10 mouse cellular contexts compared by ENCODE assay signal in the genomic region with DNA sequence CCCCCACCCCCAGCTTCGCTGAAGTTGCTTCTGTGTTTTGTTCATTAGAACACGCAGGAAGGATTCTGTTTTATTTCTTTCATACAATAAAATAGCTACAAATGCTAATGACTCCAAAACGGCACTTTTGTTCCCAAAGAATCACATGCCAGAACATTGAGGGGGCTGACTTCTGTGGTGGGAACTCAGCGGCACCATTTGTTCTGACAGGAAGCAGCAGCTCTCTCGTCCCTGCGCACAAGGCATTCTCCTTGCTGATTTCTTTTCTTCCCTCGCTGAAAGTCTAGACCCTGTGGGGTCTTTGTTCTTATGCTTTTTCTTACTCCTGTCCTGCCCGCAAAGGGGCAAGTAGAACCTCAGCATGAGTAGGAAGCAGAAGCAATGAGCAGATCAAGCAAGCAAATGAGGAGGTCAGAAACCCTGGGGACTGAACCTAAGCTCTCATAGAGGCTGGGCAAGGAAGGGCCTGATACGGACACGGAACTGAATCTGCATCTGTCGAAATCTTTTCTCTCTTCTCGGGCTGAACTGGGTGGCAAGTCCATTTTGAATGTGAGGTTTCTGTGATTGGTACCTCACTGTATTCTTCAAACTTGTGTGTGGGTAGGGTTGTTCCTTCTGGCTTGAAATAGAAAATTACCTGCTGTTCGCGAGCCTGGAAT.
DNase-seq lines count a peak whose midpoint lies in the region; ATAC-seq and TF ChIP-seq lines count a peak whose summit lies in the region.
"Had no signal": no experiment of that assay in that cellular context is flagged by ENCODE, and none has a peak within 500 bp of the region (broad histone marks: within the 10 kb centered on the region; RNA-seq: fewer than 3 reads in every experiment).

No protein-coding gene starts in this region.

- no peak overlapping the region for H3K4me2 ChIP-seq in heart, embryonic 12.5 days
- H3K4me2 ChIP-seq: stomach, embryonic 15.5 days had no signal

- H3K9me3 ChIP-seq in heart, embryonic 12.5 days (replicated peaks), result no peaks in the 10 kb centered on the region
- H3K9me3 ChIP-seq: stomach, embryonic 15.5 days had no signal

- peak; percentile 19 to 26 for DNase-seq in left cerebral cortex, adult 18-20 months (ENCODE audit: low spot score in 2 of 2)
- DNase-seq in left cerebral cortex, postnatal 10 days (ENCODE audit: extremely low spot score in 1 of 2, low spot score in 2 of 2), result no peak
- peak; percentile 41 to 43 for DNase-seq in layer of hippocampus, postnatal 36 days
- peak in 1 of 2 experiments; percentile 28 for DNase-seq in spleen, adult 2 months (ENCODE audit: low read depth in 1 of 2, low spot score in 2 of 2)
- DNase-seq in testis, postnatal 14 days (ENCODE audit: low spot score), result no peak
- no peak for DNase-seq in urinary bladder, adult 18-20 months (ENCODE audit: low spot score in 2 of 2)

- no peak for TF ChIP-seq POLR2A in spleen, adult 2 months (IDR thresholded peaks at IDR 0.05; ENCODE audit: low read depth, low read length)

- intact Hi-C loops in left cerebral cortex, postnatal 10 days (cut with DNase I), result no loop called here

- no peak overlapping the region for H3K9ac ChIP-seq in heart, embryonic 12.5 days
- H3K9ac ChIP-seq: stomach, embryonic 15.5 days had no signal

- H3K27ac ChIP-seq in spleen, adult 2 months (ENCODE audit: insufficient read depth, low read length), result peak overlapping the region; percentile 55; the same call in 1 of the 2 replicates
- H3K27ac ChIP-seq in heart, embryonic 12.5 days (ENCODE audit: poor library complexity, severe bottlenecking), result no peak overlapping the region
- H3K27ac ChIP-seq: kidney, postnatal 0 days; stomach, embryonic 15.5 days had no signal

- H3K4me3 ChIP-seq in spleen, adult 2 months (ENCODE audit: extremely low read depth, insufficient read depth, insufficient read length), result peak overlapping the region; percentile 27; the same call in 1 of the 2 replicates
- no peak overlapping the region for H3K4me3 ChIP-seq in heart, embryonic 12.5 days
- H3K4me3 ChIP-seq: stomach, embryonic 15.5 days had no signal

- ATAC-seq in frontal cortex, adult (ENCODE audit: low TSS enrichment), result peak; percentile 85
- no peak for ATAC-seq in heart, embryonic 12.5 days (ENCODE audit: insufficient number of reproducible peaks, low FRiP score)

- TF ChIP-seq CTCF in spleen, adult 2 months (IDR thresholded peaks at IDR 0.05; ENCODE audit: extremely low read depth, insufficient read depth, insufficient read length, insufficient replicate concordance), result no peak

- WGBS in spleen, adult 2 months, result 48% methylated on average over 14 of the region's 14 CpGs
- WGBS in heart, embryonic 12.5 days, result 59% methylated on average over 14 of the region's 14 CpGs

- H3K4me1 ChIP-seq in spleen, adult 2 months (ENCODE audit: control insufficient read depth, insufficient read depth, insufficient read length), result no peaks in the 10 kb centered on the region; the same call in 1 of the 2 replicates
- no peaks in the 10 kb centered on the region for H3K4me1 ChIP-seq in heart, embryonic 12.5 days (replicated peaks)
- H3K4me1 ChIP-seq: stomach, embryonic 15.5 days had no signal

- no peaks in the 10 kb centered on the region for H3K27me3 ChIP-seq in spleen, adult 2 months (ENCODE audit: control insufficient read depth, insufficient read depth, low read length)
- H3K27me3 ChIP-seq in heart, embryonic 12.5 days (replicated peaks), result no peaks in the 10 kb centered on the region
- H3K27me3 ChIP-seq: stomach, embryonic 15.5 days had no signal

- H3K36me3 ChIP-seq in spleen, adult 2 months (ENCODE audit: control insufficient read depth, insufficient read depth, low read length), result no peaks in the 10 kb centered on the region
- no peaks in the 10 kb centered on the region for H3K36me3 ChIP-seq in heart, embryonic 12.5 days
- H3K36me3 ChIP-seq: stomach, embryonic 15.5 days had no signal

Comparison
In these comparisons a context has a peak if more than half of its experiments do, and no peak if none do; other contexts are left out.
1. DNase-seq: peak in left cerebral cortex, adult 18-20 months (2 of 2) and layer of hippocampus, postnatal 36 days (2 of 2); none in left cerebral cortex, postnatal 10 days (0 of 2), testis, postnatal 14 days (single experiment) and urinary bladder, adult 18-20 months (0 of 2).